8 mouse cellular contexts compared by ENCODE assay signal in genomic region chr4:151139053-151139840, GRCm38 (mm10). TPM values are rescaled to one million over a fixed set of nuclear protein-coding genes. Genes with fewer than 3 reads are reported as not detected.
DNase-seq lines count a peak whose midpoint lies in the region; ATAC-seq lines count a peak whose summit lies in the region.

No protein-coding gene starts in this region.

- peak overlapping the region; percentile 45 for H3K4me2 ChIP-seq in embryonic facial prominence, embryonic 14.5 days (ENCODE audit: low read depth, low read length)
- peak overlapping the region; percentile 30 for H3K4me2 ChIP-seq in limb, embryonic 11.5 days (ENCODE audit: low read depth, severe bottlenecking)
- H3K4me2 ChIP-seq in midbrain, embryonic 15.5 days: peak overlapping the region; percentile 55

- H3K4me3 ChIP-seq in embryonic facial prominence, embryonic 14.5 days (ENCODE audit: low read depth, low read length): peak overlapping the region; percentile 16; the same call in 1 of the 2 replicates
- H3K4me3 ChIP-seq in limb, embryonic 11.5 days (ENCODE audit: low read depth, low read length): no peak overlapping the region
- H3K4me3 ChIP-seq in midbrain, embryonic 15.5 days: peak overlapping the region; percentile 11

- peaks cover 26% of the 10 kb centered on the region for H3K27me3 ChIP-seq in embryonic facial prominence, embryonic 14.5 days (replicated peaks; ENCODE audit: control insufficient read depth, insufficient read depth, low read length)
- peaks cover 17% of the 10 kb centered on the region for H3K27me3 ChIP-seq in limb, embryonic 11.5 days (ENCODE audit: control insufficient read depth, insufficient read depth, low read length)
- H3K27me3 ChIP-seq in midbrain, embryonic 15.5 days (replicated peaks): no peaks in the 10 kb centered on the region

- DNase-seq in CD4-positive, CD25-positive, alpha-beta regulatory T cell, adult 2 months (ENCODE audit: low read depth, low spot score): peak; percentile 69
- peak; percentile 89 for DNase-seq in embryonic facial prominence, embryonic 14.5 days (ENCODE audit: low spot score)
- peak; percentile 50 to 66 for DNase-seq in heart, adult 9 months (ENCODE audit: low spot score in 2 of 2)
- DNase-seq in kidney, adult 8-10 months: peak; percentile 55 to 72
- DNase-seq in limb, embryonic 11.5 days (ENCODE audit: low spot score): peak; percentile 90
- DNase-seq in spleen, postnatal 4 days (ENCODE audit: low spot score in 2 of 2): peak; percentile 40 to 81

- no peaks in the 10 kb centered on the region for H3K9me3 ChIP-seq in embryonic facial prominence, embryonic 14.5 days (ENCODE audit: control insufficient read depth, low read length)
- H3K9me3 ChIP-seq in limb, embryonic 11.5 days (ENCODE audit: control insufficient read depth, low read length): peaks cover 4% of the 10 kb centered on the region; the same call in 1 of the 2 replicates
- H3K9me3 ChIP-seq in midbrain, embryonic 15.5 days: no peaks in the 10 kb centered on the region

- no peak overlapping the region for H3K27ac ChIP-seq in embryonic facial prominence, embryonic 14.5 days (replicated peaks; ENCODE audit: low read depth, low read length)
- no peak overlapping the region for H3K27ac ChIP-seq in limb, embryonic 11.5 days (replicated peaks; ENCODE audit: low read depth, low read length)
- H3K27ac ChIP-seq in midbrain, embryonic 15.5 days: peak overlapping the region; percentile 94

- 7% methylated on average over 18 of the region's 20 CpGs for WGBS in embryonic facial prominence, embryonic 14.5 days
- 8% methylated on average over 20 of the region's 20 CpGs for WGBS in limb, embryonic 11.5 days
- WGBS in midbrain, embryonic 15.5 days: 2% methylated on average over 20 of the region's 20 CpGs

- no peak for ATAC-seq in CD4-positive, CD25-positive, alpha-beta regulatory T cell, adult 4 months
- ATAC-seq in embryonic facial prominence, embryonic 14.5 days (ENCODE audit: low read depth): peak; percentile 42; the same call in 1 of the 2 replicates
- no peak for ATAC-seq in limb, embryonic 11.5 days (ENCODE audit: insufficient number of reproducible peaks, low FRiP score, low TSS enrichment, low read depth)
- 0 out of 2 replicates have a peak, but pooled peaks have one; percentile 9 for ATAC-seq in midbrain, embryonic 15.5 days (replicated peaks)

- H3K4me1 ChIP-seq in embryonic facial prominence, embryonic 14.5 days (ENCODE audit: control insufficient read depth, insufficient read depth, low read length): peaks cover 12% of the 10 kb centered on the region; the same call in 1 of the 2 replicates
- peaks cover 20% of the 10 kb centered on the region for H3K4me1 ChIP-seq in limb, embryonic 11.5 days (ENCODE audit: control insufficient read depth, insufficient read depth, low read length)
- peaks cover 41% of the 10 kb centered on the region for H3K4me1 ChIP-seq in midbrain, embryonic 15.5 days

- H3K9ac ChIP-seq in embryonic facial prominence, embryonic 14.5 days (ENCODE audit: low read depth, low read length): peak overlapping the region; percentile 14; the same call in 1 of the 2 replicates
- H3K9ac ChIP-seq in limb, embryonic 11.5 days (ENCODE audit: low read length): no peak overlapping the region
- H3K9ac ChIP-seq in midbrain, embryonic 15.5 days: peak overlapping the region; percentile 23

- H3K36me3 ChIP-seq in embryonic facial prominence, embryonic 14.5 days (ENCODE audit: control insufficient read depth, insufficient read depth, low read length): no peaks in the 10 kb centered on the region
- no peaks in the 10 kb centered on the region for H3K36me3 ChIP-seq in limb, embryonic 11.5 days (ENCODE audit: control insufficient read depth, insufficient read depth, low read length)
- H3K36me3 ChIP-seq in midbrain, embryonic 15.5 days (replicated peaks): 0 out of 2 replicates have a peak, but pooled peaks cover 7% of the 10 kb centered on the region

RNA-seq across cellular contexts. Expression of gene Gm13090, which starts 49.9 kb away (rescaled TPM):
- polyA plus RNA-seq in CD4-positive, CD25-positive, alpha-beta regulatory T cell, adult 4 months (2017; shearing (Covaris generic)): not detected
- not detected in 2 replicates for polyA plus RNA-seq in embryonic facial prominence, embryonic 14.5 days (2014; fragmentation: Nextera tagmentation; extraction: Ambion mirVana)
- polyA plus RNA-seq in limb, embryonic 11.5 days (2014; fragmentation: Nextera tagmentation; extraction: Ambion mirVana): 0.21 TPM in 1 of 2 replicates, not detected in the other
- polyA plus RNA-seq in midbrain, embryonic 15.5 days (2015; fragmentation: Nextera tagmentation; extraction: Ambion mirVana): 0.24 and 0.48 TPM in 2 replicates

Comparison
In these comparisons a context has a peak if more than half of its experiments do, and no peak if none do; other contexts are left out.
1. ATAC-seq: peak in embryonic facial prominence, embryonic 14.5 days (single experiment) and midbrain, embryonic 15.5 days (single experiment); none in CD4-positive, CD25-positive, alpha-beta regulatory T cell, adult 4 months (single experiment) and limb, embryonic 11.5 days (single experiment).
2. Peak in every context shown above with its lines, with median percentiles within 50 percentile points of each other: DNase-seq and H3K4me2 ChIP-seq.